Mouse (Mus musculus) CH12.LX (cell line): ENCODE measurements around the gene Efna4. TPM values are rescaled to one million over a fixed set of nuclear protein-coding genes. Genes with fewer than 3 reads are reported as not detected.

Experiments used
- DNase-seq: peaks from one replicate; pipeline ENCODE4 v3.0.0-alpha.2; 2013; ENCODE audit errors: extremely low read depth
- H3K27ac ChIP-seq: 2 replicates; pipeline ENCODE4 v1.5.1; 2012; ENCODE audit warnings: low read depth, mild to moderate bottlenecking, control low read depth, moderate library complexity; ENCODE audit not compliant: insufficient read depth
- H3K27me3 ChIP-seq: replicated peaks from 2 replicates; pipeline ENCODE3; 2012; ENCODE audit warnings: inconsistent platforms
- H3K36me3 ChIP-seq, 2 experiments: replicated peaks in 1 of 2; 2 replicates each; pipeline versions ENCODE3 to v1.6.1; 2012; ENCODE audit warnings: inconsistent platforms in 1 of 2, low read length in 1 of 2, mild to moderate bottlenecking in 1 of 2, mixed read lengths in 1 of 2, moderate library complexity in 1 of 2; ENCODE audit not compliant: control insufficient read depth in 1 of 2, insufficient read depth in 1 of 2
- H3K4me1 ChIP-seq, 2 experiments: 2 replicates each; pipeline ENCODE4 v1.6.1; 2012; ENCODE audit warnings: inconsistent platforms in 1 of 2, moderate library complexity in 1 of 2; ENCODE audit not compliant: insufficient read depth in 2 of 2, control insufficient read depth in 1 of 2
- H3K4me2 ChIP-seq: 2 replicates; pipeline ENCODE4 v1.6.1; 2012; ENCODE audit warnings: low read depth, mild to moderate bottlenecking, control low read depth; ENCODE audit not compliant: poor library complexity, insufficient read depth, severe bottlenecking
- H3K4me3 ChIP-seq, 3 experiments: fragments of 150-350 bp in 1 of 3; sonication (generic) in 1 of 3; replicated peaks in 1 of 3; 2 replicates each; pipeline versions ENCODE3 to v1.5.1; 2011 to 2012; ENCODE audit warnings: low read depth in 2 of 3, low read length in 2 of 3, mild to moderate bottlenecking in 2 of 3, moderate library complexity in 2 of 3, control low read depth in 1 of 3, improper control_type of control experiment in 1 of 3, inconsistent platforms in 1 of 3, mixed read lengths in 1 of 3; ENCODE audit not compliant: poor library complexity in 1 of 3
- H3K79me2 ChIP-seq: replicated peaks from 2 replicates; pipeline ENCODE4 v1.6.1; 2012; ENCODE audit warnings: mild to moderate bottlenecking, moderate library complexity; ENCODE audit not compliant: control insufficient read depth, poor library complexity, insufficient read depth, severe bottlenecking; ENCODE audit errors: extremely low read depth
- H3K9ac ChIP-seq: 2 replicates; pipeline ENCODE4 v1.6.1; 2012; ENCODE audit warnings: low read depth, mild to moderate bottlenecking, control low read depth, moderate library complexity; ENCODE audit not compliant: insufficient read depth
- H3K9me3 ChIP-seq: replicated peaks from 2 replicates; pipeline ENCODE3; 2012; ENCODE audit warnings: low read length, inconsistent platforms, mixed read lengths
- BHLHE40 ChIP-seq: IDR thresholded peaks from 2 replicates; pipeline ENCODE4 v1.6.1; 2011; ENCODE audit warnings: mild to moderate bottlenecking, low read depth, low read length, improper control_type of control experiment
- CHD1 ChIP-seq: IDR thresholded peaks from 2 replicates; pipeline ENCODE4 v1.6.1; 2012; ENCODE audit warnings: low read depth, low read length, improper control_type of control experiment, inconsistent platforms
- CHD2 ChIP-seq: IDR thresholded peaks from 2 replicates; pipeline ENCODE4 v1.6.1; 2011; ENCODE audit warnings: low read length, improper control_type of control experiment
- CTCF ChIP-seq, 2 experiments: IDR thresholded peaks in 1 of 2; conservative IDR thresholded peaks in 1 of 2; 2 replicates each; pipeline ENCODE4 v1.5.1; 2011 to 2012; ENCODE audit warnings: low read depth in 2 of 2, low read length in 2 of 2, improper control_type of control experiment in 1 of 2, inconsistent platforms in 1 of 2, mild to moderate bottlenecking in 1 of 2, moderate library complexity in 1 of 2
- E2F4 ChIP-seq: IDR thresholded peaks from 2 replicates; pipeline ENCODE4 v1.6.1; 2011; ENCODE audit warnings: low read depth, low read length, improper control_type of control experiment; ENCODE audit not compliant: insufficient replicate concordance
- ELF1 ChIP-seq: IDR thresholded peaks from 2 replicates; pipeline ENCODE4 v1.6.1; 2014; ENCODE audit warnings: low read depth, mild to moderate bottlenecking, inconsistent platforms, low read length, improper control_type of control experiment
- EP300 ChIP-seq: IDR thresholded peaks from 2 replicates; pipeline ENCODE4 v1.6.1; 2011; ENCODE audit warnings: low read length, improper control_type of control experiment
- GABPA ChIP-seq: IDR thresholded peaks from 2 replicates; pipeline ENCODE4 v1.6.1; 2012; ENCODE audit warnings: low read depth, low read length, improper control_type of control experiment, inconsistent platforms; ENCODE audit not compliant: insufficient replicate concordance
- IRF4 ChIP-seq: IDR thresholded peaks from 2 replicates; pipeline ENCODE4 v1.6.1; 2014; ENCODE audit warnings: low read depth, mild to moderate bottlenecking, inconsistent platforms, low read length, improper control_type of control experiment
- KAT2A ChIP-seq: IDR thresholded peaks from 2 replicates; pipeline ENCODE4 v1.6.1; 2012; ENCODE audit warnings: low read length, improper control_type of control experiment, inconsistent platforms; ENCODE audit not compliant: insufficient replicate concordance
- MAX ChIP-seq: IDR thresholded peaks from 2 replicates; pipeline ENCODE4 v1.6.1; 2011; ENCODE audit warnings: low read length, improper control_type of control experiment
- MEF2A ChIP-seq: IDR thresholded peaks from 2 replicates; pipeline ENCODE4 v1.6.1; 2014; ENCODE audit warnings: low read depth, mild to moderate bottlenecking, inconsistent platforms, low read length, improper control_type of control experiment, borderline replicate concordance
- MXI1 ChIP-seq: IDR thresholded peaks from 2 replicates; pipeline ENCODE4 v1.6.1; 2011; ENCODE audit warnings: mild to moderate bottlenecking, low read depth, low read length, improper control_type of control experiment
- MYC ChIP-seq: IDR thresholded peaks from 2 replicates; pipeline ENCODE4 v1.6.1; 2011; ENCODE audit warnings: low read depth, mild to moderate bottlenecking, improper control_type of control experiment, low read length
- NELFE ChIP-seq: IDR thresholded peaks from 2 replicates; pipeline ENCODE4 v1.6.1; 2011; ENCODE audit warnings: low read depth, low read length, improper control_type of control experiment
- NRF1 ChIP-seq: IDR thresholded peaks from 2 replicates; pipeline ENCODE4 v1.6.1; 2014; ENCODE audit warnings: low read depth, mild to moderate bottlenecking, inconsistent platforms, low read length, improper control_type of control experiment, moderate library complexity
- PAX5 ChIP-seq: IDR thresholded peaks from 2 replicates; pipeline ENCODE4 v1.6.1; 2012; ENCODE audit warnings: low read length, inconsistent platforms, mixed read lengths
- POLR2A ChIP-seq: IDR thresholded peaks from 2 replicates; pipeline ENCODE4 v1.6.1; 2011; ENCODE audit warnings: low read depth, mild to moderate bottlenecking, improper control_type of control experiment, low read length
- RCOR1 ChIP-seq: conservative IDR thresholded peaks from 2 replicates; pipeline ENCODE4 v1.6.1; 2012; ENCODE audit warnings: low read depth, mild to moderate bottlenecking, inconsistent platforms, low read length, improper control_type of control experiment
- SMC3 ChIP-seq: IDR thresholded peaks from 2 replicates; pipeline ENCODE4 v1.6.1; 2011; ENCODE audit warnings: low read depth, low read length, improper control_type of control experiment
- TBP ChIP-seq: conservative IDR thresholded peaks from 2 replicates; pipeline ENCODE4 v1.6.1; 2011; ENCODE audit warnings: low read depth, low read length, improper control_type of control experiment
- TCF12 ChIP-seq: IDR thresholded peaks from 2 replicates; pipeline ENCODE4 v1.6.1; 2014; ENCODE audit warnings: low read depth, mild to moderate bottlenecking, inconsistent platforms, low read length, improper control_type of control experiment
- UBTF ChIP-seq: IDR thresholded peaks from 2 replicates; pipeline ENCODE4 v1.6.1; 2012; ENCODE audit warnings: low read depth, mild to moderate bottlenecking, inconsistent platforms, low read length, improper control_type of control experiment, moderate library complexity
- USF2 ChIP-seq: conservative IDR thresholded peaks from 2 replicates; pipeline ENCODE4 v1.6.1; 2011; ENCODE audit warnings: low read depth, low read length, improper control_type of control experiment
- ZC3H11A ChIP-seq: IDR thresholded peaks from 2 replicates; pipeline ENCODE4 v1.6.1; 2012; ENCODE audit warnings: low read depth, mild to moderate bottlenecking, inconsistent platforms, low read length, improper control_type of control experiment
- ZKSCAN1 ChIP-seq: IDR thresholded peaks from 2 replicates; pipeline ENCODE4 v1.6.1; 2012; ENCODE audit warnings: low read depth, inconsistent platforms, low read length, improper control_type of control experiment, borderline replicate concordance
- ZNF384 ChIP-seq: IDR thresholded peaks from 2 replicates; pipeline ENCODE4 v1.6.1; 2012; ENCODE audit warnings: low read depth, low read length, improper control_type of control experiment, inconsistent platforms
- dilution Hi-C: fragments of 300-500 bp; cut with MboI; formaldehyde crosslinking; loops from 2 replicates; pipeline ENCODE4 v1.14.3; 2020; ENCODE audit warnings: low sequenced_read_pairs; ENCODE audit not compliant: extremely low pct_unique_long_range_greater_than_20kb, extremely low pct_ligation_motif_present
- in situ Hi-C: fragments of 300-500 bp; cut with MboI; formaldehyde crosslinking; loops from 3 replicates; pipeline ENCODE4 v1.14.3; 2019; ENCODE audit warnings: low sequenced_read_pairs, low pct_ligation_motif_present, low pct_unique_long_range_greater_than_20kb, mixed read lengths
- polyA plus RNA-seq: library from polyadenylated mRNA; unstranded; fragments of >175 nt; gene quantifications from 2 replicates; pipeline ENCODE4 v1.2.1, GENCODE M21; 2012; ENCODE audit warnings: low read depth; ENCODE audit not compliant: insufficient read length
- total RNA-seq, 2 experiments: library from RNA; depleted of rRNA; stranded (reverse); fragments of 300-350 nt in 1 of 2; fragments of >200 nt in 1 of 2; gene quantifications; 2 replicates each; pipeline ENCODE4 v1.2.3; 2012 to 2014

Efna4 gene
- total and polyA plus RNA-seq, 3 experiments: 1.1 to 2.6 (median 1.1) TPM

DNA sequence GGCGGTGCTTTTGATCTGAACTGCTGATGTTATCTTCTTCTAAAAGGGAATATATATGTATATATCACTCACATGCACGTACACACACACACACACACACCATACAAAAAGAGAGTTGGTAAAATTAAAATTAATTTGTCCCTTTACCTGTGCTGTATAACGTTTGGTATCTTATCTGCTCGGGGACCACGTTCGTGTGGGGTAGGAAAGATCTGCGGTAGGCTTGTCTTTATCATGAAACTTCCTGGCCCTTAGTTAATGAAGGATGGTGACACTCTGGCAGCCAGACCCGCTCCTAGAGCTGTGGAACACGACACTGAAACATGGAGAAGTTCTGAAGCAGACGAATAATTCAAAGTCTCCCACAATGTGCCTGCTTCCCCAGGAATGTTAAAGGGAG is 46.0 kb downstream of the Efna4 start:
- Histone ChIP-seq H3K27ac (no peak overlapping the region), H3K4me3 (no peak overlapping the region), H3K9ac (no peak overlapping the region), H3K4me2 (no peak overlapping the region), H3K9me3 (no peaks in the 10 kb centered on the region), H3K36me3 (no peaks in the 10 kb centered on the region), H3K4me1 (peaks cover 12 to 42% of the 10 kb centered on the region in 2 experiments), H3K27me3 (no peaks in the 10 kb centered on the region), H3K79me2 (no peaks in the 10 kb centered on the region)
- TF ChIP-seq NRF1: no peak
- TF ChIP-seq SMC3: no peak
- no peak for TF ChIP-seq MYC
- no peak for TF ChIP-seq EP300
- no peak for TF ChIP-seq USF2
- no peak for TF ChIP-seq UBTF
- in situ Hi-C loops (no loop called here), dilution Hi-C loops (no loop called here)
- DNase-seq: no peak

DNA sequence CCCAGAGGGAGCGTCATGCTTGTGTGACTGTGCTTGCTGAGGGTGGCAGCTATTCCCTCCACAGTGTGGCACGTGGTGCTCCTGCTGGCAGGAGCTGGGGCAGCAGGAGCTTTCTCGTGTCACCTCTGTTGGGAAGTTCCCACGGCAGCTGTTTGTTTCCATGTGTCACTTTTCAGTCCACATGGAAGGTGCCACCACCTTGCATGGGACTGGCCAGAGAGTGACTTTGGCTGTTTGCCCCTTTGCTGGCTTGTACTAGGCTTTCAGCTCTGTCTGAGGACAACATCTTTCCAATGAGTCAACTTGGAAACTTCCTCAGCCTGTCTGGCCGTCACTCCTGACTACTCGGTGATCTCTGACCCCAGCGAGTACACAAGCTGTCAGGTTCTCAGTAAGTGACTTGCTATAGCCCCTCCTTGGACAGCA is 49.3 kb downstream of the Efna4 start:
- no peak for DNase-seq
- Histone ChIP-seq H3K27ac (no peak overlapping the region), H3K9ac (no peak overlapping the region), H3K9me3 (no peaks in the 10 kb centered on the region), H3K27me3 (no peaks in the 10 kb centered on the region), H3K79me2 (no peaks in the 10 kb centered on the region), H3K4me3 (no peak overlapping the region), H3K4me1 (peaks cover 12 to 35% of the 10 kb centered on the region in 2 experiments), H3K36me3 (no peaks in the 10 kb centered on the region), H3K4me2 (no peak overlapping the region)
- dilution Hi-C loops: no loop called here
- in situ Hi-C loops: no loop called here
- TF ChIP-seq SMC3: no peak
- TF ChIP-seq UBTF: no peak
- TF ChIP-seq ZNF384: no peak
- TF ChIP-seq MEF2A: no peak
- TF ChIP-seq ELF1: no peak
- no peak for TF ChIP-seq POLR2A
- no peak for TF ChIP-seq MXI1
- no peak for TF ChIP-seq ZKSCAN1
- TF ChIP-seq MYC: 0 out of 2 replicates have a peak, but pooled peaks have one; percentile 31
- 0 out of 2 replicates have a peak, but pooled peaks have one; percentile 38 for TF ChIP-seq BHLHE40
- TF ChIP-seq ZC3H11A: no peak
- TF ChIP-seq PAX5: no peak
- no peak for TF ChIP-seq CHD2
- TF ChIP-seq NELFE: no peak
- no peak for TF ChIP-seq KAT2A
- TF ChIP-seq TCF12: no peak
- TF ChIP-seq CTCF (conservative IDR thresholded peaks at IDR 0.05 in 1 of 2, IDR thresholded peaks at IDR 0.05 in 1 of 2; ENCODE audit: low read depth in 2 of 2, low read length in 2 of 2): no peak
- TF ChIP-seq GABPA: no peak
- no peak for TF ChIP-seq IRF4
- TF ChIP-seq MAX: peak; percentile 56; the same call in 1 of the 2 replicates
- no peak for TF ChIP-seq TBP
- no peak for TF ChIP-seq CHD1
- no peak for TF ChIP-seq EP300
- no peak for TF ChIP-seq RCOR1
- TF ChIP-seq E2F4: no peak
